Mouse (Mus musculus): Measurements from ENCODE around the gene Gpr176. TPM values are rescaled to one million over a fixed set of nuclear protein-coding genes. Genes with fewer than 3 reads are reported as not detected.

Gpr176 gene
- polyA plus RNA-seq, 1 experiment from 2014 or later, result 6.5 TPM

GRCm38 (mm10) chr2:118254516-118254915 is 118.7 kb downstream of the Gpr176 start:
- no peak for ATAC-seq (replicated peaks)
- H3K27ac ChIP-seq, result no peak overlapping the region
- WGBS, result 82% methylated on average over 8 of the region's 8 CpGs
- no peaks in the 10 kb centered on the region for H3K27me3 ChIP-seq (replicated peaks)
- H3K36me3 ChIP-seq (replicated peaks), result no peaks in the 10 kb centered on the region
- no peak overlapping the region for H3K9ac ChIP-seq
- peaks cover 4% of the 10 kb centered on the region for H3K4me1 ChIP-seq
- no peaks in the 10 kb centered on the region for H3K9me3 ChIP-seq
- no peak overlapping the region for H3K4me3 ChIP-seq
- H3K4me2 ChIP-seq, result no peak overlapping the region

- Histone ChIP-seq H3K4me3 (no peak overlapping the region), H3K9ac (no peak overlapping the region)
- WGBS, result 73% methylated on average over 12 of the region's 12 CpGs
Observed at GRCm38 (mm10) chr2:118248966-118249365, 124.3 kb downstream of the Gpr176 start.

GRCm38 (mm10) chr2:118248016-118248415 is 125.2 kb downstream of the Gpr176 start:
- no peak for ATAC-seq (replicated peaks)
- Histone ChIP-seq H3K27ac (no peak overlapping the region), H3K9me3 (no peaks in the 10 kb centered on the region), H3K4me2 (no peak overlapping the region), H3K9ac (no peak overlapping the region), H3K36me3 (replicated peaks) (no peaks in the 10 kb centered on the region), H3K4me1 (no peaks in the 10 kb centered on the region), H3K4me3 (no peak overlapping the region), H3K27me3 (replicated peaks) (no peaks in the 10 kb centered on the region)
- 71% methylated on average over 2 of the region's 2 CpGs for WGBS

More at GRCm38 (mm10) chr2:118248966-118249365, 124.3 kb downstream of the Gpr176 start:
- H3K4me2 ChIP-seq, result no peak overlapping the region
- H3K9me3 ChIP-seq, result no peaks in the 10 kb centered on the region
- no peak for ATAC-seq (replicated peaks)
- H3K27ac ChIP-seq, result no peak overlapping the region
- no peaks in the 10 kb centered on the region for H3K36me3 ChIP-seq (replicated peaks)
- H3K27me3 ChIP-seq (replicated peaks), result no peaks in the 10 kb centered on the region
- no peaks in the 10 kb centered on the region for H3K4me1 ChIP-seq

GRCm38 (mm10) chr2:118245914-118246313 is 127.3 kb downstream of the Gpr176 start:
- no peaks in the 10 kb centered on the region for H3K9me3 ChIP-seq
- no peak overlapping the region for H3K27ac ChIP-seq
- 13% methylated on average over 10 of the region's 10 CpGs for WGBS
- H3K4me2 ChIP-seq, result no peak overlapping the region
- H3K4me1 ChIP-seq, result no peaks in the 10 kb centered on the region
- H3K4me3 ChIP-seq, result no peak overlapping the region
- no peaks in the 10 kb centered on the region for H3K36me3 ChIP-seq (replicated peaks)
- no peak overlapping the region for H3K9ac ChIP-seq
- ATAC-seq (replicated peaks), result peak; percentile 65; the same call in 1 of the 2 replicates
- H3K27me3 ChIP-seq (replicated peaks), result no peaks in the 10 kb centered on the region

GRCm38 (mm10) chr2:118236196-118236595 is 137.0 kb downstream of the Gpr176 start:
- WGBS, result 82% methylated on average over 7 of the region's 7 CpGs

GRCm38 (mm10) chr2:118235614-118236013 is 137.6 kb downstream of the Gpr176 start:
- Histone ChIP-seq H3K4me1 (no peaks in the 10 kb centered on the region), H3K4me2 (no peak overlapping the region), H3K27me3 (replicated peaks) (no peaks in the 10 kb centered on the region), H3K27ac (no peak overlapping the region), H3K9ac (no peak overlapping the region), H3K36me3 (replicated peaks) (no peaks in the 10 kb centered on the region), H3K9me3 (no peaks in the 10 kb centered on the region), H3K4me3 (no peak overlapping the region)
- ATAC-seq (replicated peaks), result no peak
- WGBS, result 85% methylated on average over 3 of the region's 3 CpGs

More at GRCm38 (mm10) chr2:118236196-118236595, 137.0 kb downstream of the Gpr176 start:
- Histone ChIP-seq H3K9ac (no peak overlapping the region), H3K4me2 (no peak overlapping the region), H3K4me1 (no peaks in the 10 kb centered on the region), H3K36me3 (replicated peaks) (no peaks in the 10 kb centered on the region), H3K4me3 (no peak overlapping the region), H3K27me3 (replicated peaks) (no peaks in the 10 kb centered on the region), H3K27ac (no peak overlapping the region), H3K9me3 (no peaks in the 10 kb centered on the region)
- no peak for ATAC-seq (replicated peaks)

GRCm38 (mm10) chr2:118230544-118230943 is 142.7 kb downstream of the Gpr176 start:
- no peaks in the 10 kb centered on the region for H3K4me1 ChIP-seq
- WGBS, result 84% methylated on average over 3 of the region's 3 CpGs
- H3K9me3 ChIP-seq, result no peaks in the 10 kb centered on the region

GRCm38 (mm10) chr2:118228486-118229079 is 144.6 kb downstream of the Gpr176 start:
- Histone ChIP-seq H3K4me1 (no peaks in the 10 kb centered on the region), H3K9ac (no peak overlapping the region), H3K27ac (no peak overlapping the region), H3K36me3 (replicated peaks) (no peaks in the 10 kb centered on the region), H3K4me3 (no peak overlapping the region), H3K9me3 (no peaks in the 10 kb centered on the region), H3K27me3 (replicated peaks) (no peaks in the 10 kb centered on the region), H3K4me2 (no peak overlapping the region)
- WGBS, result 53% methylated on average over 4 of the region's 4 CpGs
- ATAC-seq (replicated peaks), result no peak

More at GRCm38 (mm10) chr2:118230544-118230943, 142.7 kb downstream of the Gpr176 start:
- no peak overlapping the region for H3K4me3 ChIP-seq
- H3K27me3 ChIP-seq (replicated peaks), result no peaks in the 10 kb centered on the region
- no peak overlapping the region for H3K9ac ChIP-seq
- no peak overlapping the region for H3K27ac ChIP-seq
- no peak for ATAC-seq (replicated peaks)
- no peak overlapping the region for H3K4me2 ChIP-seq
- H3K36me3 ChIP-seq (replicated peaks), result no peaks in the 10 kb centered on the region

Small RNA genes within 50 kb of the gene (microRNA-seq; reads per million reads assigned to microRNA genes)
- not detected for gene Gm22800

Other genes starting within 250 kb of the Gpr176 start
- gene Fsip1, start 116.5 kb downstream of the Gpr176 start, polyA plus RNA-seq (2015; fragmentation: Nextera tagmentation; extraction: Ambion mirVana), result 3.0 and 3.1 TPM in 2 replicates
- gene Eif2ak4, start 15.2 kb upstream of the Gpr176 start, polyA plus RNA-seq (2015; fragmentation: Nextera tagmentation; extraction: Ambion mirVana), result 8.5 and 10.0 TPM in 2 replicates
- 303 and 315 TPM in 2 replicates for gene Srp14, start 106.3 kb upstream of the Gpr176 start, polyA plus RNA-seq (2015; fragmentation: Nextera tagmentation; extraction: Ambion mirVana)
- 3.3 and 4.3 TPM in 2 replicates for gene Bmf, start 176.3 kb upstream of the Gpr176 start, polyA plus RNA-seq (2015; fragmentation: Nextera tagmentation; extraction: Ambion mirVana)
- 10.7 and 15.0 TPM in 2 replicates for gene Bub1b, start 224.8 kb upstream of the Gpr176 start, polyA plus RNA-seq (2015; fragmentation: Nextera tagmentation; extraction: Ambion mirVana)

Data from midbrain, embryonic 15.5 days (tissue).